Mouse (Mus musculus) cerebellum, adult 2 months (tissue): ENCODE measurements around the gene Gfra1. TPM values are rescaled to one million over a fixed set of nuclear protein-coding genes. Genes with fewer than 3 reads are reported as not detected.

Experiments
- DNase-seq, 2 experiments: peaks; one replicate each; pipeline ENCODE4 v3.0.0; 2021
- H3K27ac ChIP-seq: fragments of 200-500 bp; 2 replicates; pipeline ENCODE4 v1.5.1; 2012; ENCODE audit warnings: low read length, control low read depth, inconsistent platforms; ENCODE audit not compliant: insufficient read depth
- H3K27me3 ChIP-seq: fragments of 200-500 bp; 2 replicates; pipeline ENCODE4 v1.6.1; 2012; ENCODE audit warnings: inconsistent platforms, mild to moderate bottlenecking, low read length, moderate library complexity; ENCODE audit not compliant: control insufficient read depth, insufficient read depth
- H3K4me1 ChIP-seq: fragments of 200-500 bp; 2 replicates; pipeline ENCODE4 v1.6.1; 2011; ENCODE audit warnings: low read length; ENCODE audit not compliant: control insufficient read depth, insufficient read depth
- H3K4me3 ChIP-seq: fragments of 200-500 bp; replicated peaks from 2 replicates; pipeline ENCODE3; 2011; ENCODE audit warnings: mild to moderate bottlenecking, low read depth, low read length, control low read depth; ENCODE audit not compliant: insufficient read depth
- CTCF ChIP-seq: fragments of 200-500 bp; IDR thresholded peaks from 2 replicates; pipeline ENCODE4 v1.5.1; 2011; ENCODE audit warnings: low read depth, mild to moderate bottlenecking, control low read depth, low read length, moderate library complexity, borderline replicate concordance; ENCODE audit not compliant: insufficient read depth
- POLR2A ChIP-seq: fragments of 200-500 bp; IDR thresholded peaks from 2 replicates; pipeline ENCODE4 v1.6.1; 2011; ENCODE audit warnings: low read length, control low read depth, borderline replicate concordance; ENCODE audit not compliant: insufficient read depth
- WGBS: fragments of 180-500 bp; shearing (Covaris S2); methylation state at CpG from one replicate; pipeline ENCODE4 v1.1.7; 2018; 5-methylcytosine and 5-hydroxymethylcytosine counted together
- polyA plus RNA-seq: library from polyadenylated mRNA; depleted of rRNA; stranded (reverse); fragments of >200 nt; gene quantifications from 2 replicates; pipeline ENCODE4 v1.2.3, GENCODE M21; 2012

The Gfra1 gene
- polyA plus RNA-seq, 1 experiment: 14.1 TPM

DNA sequence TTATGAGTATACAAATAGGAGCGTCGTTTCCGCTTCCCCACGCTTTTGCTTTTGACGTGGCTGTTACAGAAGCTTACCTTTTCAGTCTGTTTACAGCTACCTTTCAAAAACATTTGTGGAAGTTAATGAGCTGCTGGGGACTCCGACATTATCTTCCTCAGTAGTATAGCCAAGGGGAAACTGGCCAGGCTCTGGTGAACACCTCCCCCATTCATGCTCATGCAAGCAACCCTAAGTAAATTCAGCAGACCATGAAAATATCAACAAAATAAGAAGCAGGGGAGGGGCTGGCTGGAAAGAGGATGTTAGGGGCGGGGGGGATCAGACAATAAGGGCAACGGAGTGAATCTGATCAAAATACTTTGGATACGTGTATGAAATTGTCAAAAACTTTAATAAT is 228.0 kb downstream of the Gfra1 start:
- Histone ChIP-seq H3K4me1 (no peaks in the 10 kb centered on the region), H3K27ac (no peak overlapping the region), H3K27me3 (no peaks in the 10 kb centered on the region), H3K4me3 (no peak overlapping the region)
- WGBS: 36% methylated on average over 9 of the region's 9 CpGs
- TF ChIP-seq POLR2A (no peak), CTCF (no peak)
- no peak for DNase-seq

DNA sequence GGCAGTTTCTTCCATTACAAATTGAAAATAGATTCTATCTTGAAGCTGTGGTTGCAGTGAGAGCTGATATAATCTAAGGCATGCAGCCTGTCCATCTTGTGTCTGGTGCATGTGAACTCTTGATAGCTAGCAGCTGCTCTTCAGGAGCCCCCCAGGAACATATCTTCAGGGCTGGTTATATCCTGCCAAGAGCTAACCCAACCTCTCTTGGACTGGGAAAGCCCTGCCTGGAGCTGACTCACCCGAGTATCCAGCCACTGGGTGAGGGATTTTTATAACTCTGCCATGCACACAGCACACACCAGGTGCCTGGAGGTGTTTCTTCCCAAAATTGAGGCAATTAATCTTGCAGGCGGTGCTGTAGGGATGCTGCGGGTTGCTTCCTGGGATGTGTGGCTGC is 228.8 kb downstream of the Gfra1 start:
- Histone ChIP-seq H3K27ac (no peak overlapping the region), H3K4me3 (no peak overlapping the region), H3K4me1 (no peaks in the 10 kb centered on the region), H3K27me3 (no peaks in the 10 kb centered on the region)
- DNase-seq: no peak
- no peak for TF ChIP-seq POLR2A
- TF ChIP-seq CTCF: no peak
- 52% methylated on average over 3 of the region's 3 CpGs for WGBS

DNA sequence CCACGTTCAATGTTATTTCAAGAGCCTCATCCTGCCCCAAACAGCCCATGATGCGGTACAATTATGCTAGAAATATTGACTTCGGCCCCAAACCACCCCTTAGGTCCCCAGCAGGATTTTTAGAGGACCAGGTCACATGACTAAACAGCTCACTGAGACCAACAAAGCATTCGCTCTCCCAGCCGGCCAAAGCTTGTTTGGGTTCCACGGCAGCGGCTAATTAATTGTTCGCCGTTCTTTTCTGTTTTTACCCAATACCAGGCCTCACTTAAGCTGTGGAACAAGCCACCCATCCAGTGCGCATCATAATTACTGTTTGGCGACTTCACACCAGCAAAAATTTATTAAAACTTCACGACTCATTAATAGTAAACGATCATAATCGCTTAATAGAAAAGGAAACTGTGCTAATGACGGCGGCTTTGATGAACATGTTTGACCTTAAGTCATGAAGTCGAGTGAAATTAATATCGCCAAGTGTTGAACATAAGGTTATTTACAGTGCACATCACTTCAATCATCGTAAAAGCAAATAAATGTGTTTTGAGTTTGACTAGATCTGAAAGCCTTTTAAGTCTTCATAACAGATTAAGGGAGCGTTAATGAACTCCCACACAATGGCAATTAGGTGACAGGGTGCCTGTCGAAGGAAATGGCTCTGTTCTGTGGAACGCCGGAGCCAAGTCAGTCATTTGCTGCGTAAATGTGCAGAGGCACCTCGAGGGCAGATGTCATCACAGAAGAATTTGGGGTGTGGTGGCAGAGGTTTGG is 235.5 kb downstream of the Gfra1 start:
- H3K27me3 ChIP-seq: no peaks in the 10 kb centered on the region; the same call in 1 of the 2 replicates
- WGBS: 61% methylated on average over 25 of the region's 25 CpGs
- no peak for TF ChIP-seq CTCF
- no peak for TF ChIP-seq POLR2A
- no peak overlapping the region for H3K27ac ChIP-seq
- H3K4me3 ChIP-seq: no peak overlapping the region
- no peak for DNase-seq
- H3K4me1 ChIP-seq: no peaks in the 10 kb centered on the region

DNA sequence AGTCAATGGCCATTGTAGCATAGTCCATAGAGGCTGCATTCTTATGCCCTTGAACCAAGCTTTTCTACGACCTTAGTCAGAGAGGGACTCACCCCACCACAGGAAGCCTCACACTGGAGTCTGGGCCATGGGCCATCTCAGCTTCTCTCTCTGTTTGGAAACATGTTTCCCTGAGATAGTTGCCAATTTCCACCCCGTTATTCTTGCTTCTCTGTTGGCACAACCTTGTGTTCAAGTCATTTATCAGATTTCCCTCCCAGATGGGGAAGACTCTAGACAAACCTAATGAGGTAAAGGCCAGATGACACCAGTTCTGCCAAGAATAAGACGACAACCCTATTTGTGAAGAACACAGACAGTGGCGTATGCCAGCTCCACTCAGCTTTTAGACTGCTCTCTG is 238.1 kb downstream of the Gfra1 start:
- TF ChIP-seq CTCF: no peak
- TF ChIP-seq POLR2A: no peak
- WGBS: 8% methylated on average over 4 of the region's 4 CpGs
- DNase-seq: peak in 1 of 2 experiments; percentile 4
- H3K4me3 ChIP-seq: no peak overlapping the region
- no peaks in the 10 kb centered on the region for H3K4me1 ChIP-seq
- no peaks in the 10 kb centered on the region; the same call in 1 of the 2 replicates for H3K27me3 ChIP-seq
- H3K27ac ChIP-seq: no peak overlapping the region

DNA sequence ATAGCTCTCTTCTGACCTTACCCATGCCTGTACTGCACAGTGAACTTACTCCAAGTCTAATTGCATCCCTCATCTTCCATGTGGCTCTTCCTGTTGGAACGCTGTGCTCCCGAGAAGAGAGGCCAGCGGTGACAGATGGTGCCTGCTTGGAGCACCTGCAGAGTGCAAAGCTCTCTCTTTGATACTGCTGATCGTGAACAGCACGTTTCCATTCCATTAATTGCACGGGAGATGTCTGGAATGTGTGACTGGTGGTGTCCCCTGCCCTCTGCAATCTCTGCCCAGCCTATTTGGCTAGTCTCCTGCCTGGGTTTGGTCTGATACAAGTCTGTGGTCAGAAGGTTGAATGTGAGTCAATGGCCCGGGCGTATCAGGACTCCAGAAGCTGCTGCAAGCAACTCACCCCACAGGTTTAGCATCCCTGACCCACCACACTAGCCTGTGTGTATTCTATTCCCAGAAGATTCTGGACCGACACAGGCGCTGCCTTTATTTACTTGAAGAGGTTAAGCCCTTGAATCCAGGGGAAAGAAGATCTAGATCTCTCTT is 249.1 kb downstream of the Gfra1 start:
- DNase-seq: peak; percentile 35 to 62
- 19% methylated on average over 10 of the region's 10 CpGs for WGBS
- no peak overlapping the region for H3K27ac ChIP-seq
- peaks cover 8% of the 10 kb centered on the region for H3K4me1 ChIP-seq
- TF ChIP-seq CTCF (no peak), POLR2A (no peak)
- H3K4me3 ChIP-seq: no peak overlapping the region
- H3K27me3 ChIP-seq: no peaks in the 10 kb centered on the region; the same call in 1 of the 2 replicates

DNA sequence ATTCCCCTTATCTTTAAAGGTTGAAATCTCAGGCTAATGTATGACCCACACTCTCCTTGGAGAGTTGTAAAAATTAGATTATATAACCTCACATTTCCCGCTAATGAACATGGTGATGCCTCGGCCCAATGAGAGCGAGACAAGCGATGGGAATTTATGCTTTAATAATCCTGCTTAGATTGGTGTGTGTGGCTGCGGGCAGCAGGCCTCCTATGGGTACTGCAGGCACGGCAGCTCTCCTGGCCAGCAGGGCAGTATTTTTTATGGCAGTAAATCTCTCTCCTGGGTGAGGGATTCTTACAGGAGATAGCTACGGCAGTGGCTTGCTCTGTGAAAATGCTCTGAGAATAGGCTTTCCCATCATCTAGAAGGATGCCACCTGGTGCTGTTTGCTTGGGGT is 250.2 kb downstream of the Gfra1 start:
- 90% methylated on average over 7 of the region's 7 CpGs for WGBS

DNA sequence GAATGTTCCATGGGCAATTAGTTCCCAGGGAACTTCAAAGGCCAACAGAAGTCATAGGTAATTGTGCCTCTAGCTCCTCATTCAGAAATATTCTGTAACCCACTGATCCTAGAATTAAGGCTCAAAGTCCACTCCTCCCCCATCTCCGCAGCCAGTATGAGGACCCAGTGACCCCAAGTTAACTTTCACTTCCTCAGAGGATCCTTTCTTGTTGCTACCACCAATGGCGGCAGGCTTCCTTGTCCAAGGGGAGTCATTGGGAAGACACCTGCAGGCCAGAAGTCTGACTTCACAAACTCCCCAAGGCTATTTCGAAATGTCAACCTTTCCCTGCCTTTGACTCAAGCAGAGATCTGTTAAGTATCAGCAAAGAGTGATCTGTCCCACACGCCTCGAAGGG is 253.1 kb downstream of the Gfra1 start:
- DNase-seq: no peak
- WGBS: 95% methylated on average over 5 of the region's 5 CpGs
- TF ChIP-seq POLR2A: no peak
- TF ChIP-seq CTCF: no peak
- Histone ChIP-seq H3K4me3 (no peak overlapping the region), H3K27ac (no peak overlapping the region), H3K4me1 (peaks cover 8% of the 10 kb centered on the region), H3K27me3 (no peaks in the 10 kb centered on the region; the same call in 1 of the 2 replicates)

More for the DNA sequence above, 250.2 kb downstream of the Gfra1 start:
- H3K27me3 ChIP-seq: no peaks in the 10 kb centered on the region; the same call in 1 of the 2 replicates
- H3K27ac ChIP-seq: no peak overlapping the region
- no peak for DNase-seq
- H3K4me3 ChIP-seq: no peak overlapping the region
- TF ChIP-seq CTCF (no peak), POLR2A (no peak)
- peaks cover 8% of the 10 kb centered on the region for H3K4me1 ChIP-seq

DNA sequence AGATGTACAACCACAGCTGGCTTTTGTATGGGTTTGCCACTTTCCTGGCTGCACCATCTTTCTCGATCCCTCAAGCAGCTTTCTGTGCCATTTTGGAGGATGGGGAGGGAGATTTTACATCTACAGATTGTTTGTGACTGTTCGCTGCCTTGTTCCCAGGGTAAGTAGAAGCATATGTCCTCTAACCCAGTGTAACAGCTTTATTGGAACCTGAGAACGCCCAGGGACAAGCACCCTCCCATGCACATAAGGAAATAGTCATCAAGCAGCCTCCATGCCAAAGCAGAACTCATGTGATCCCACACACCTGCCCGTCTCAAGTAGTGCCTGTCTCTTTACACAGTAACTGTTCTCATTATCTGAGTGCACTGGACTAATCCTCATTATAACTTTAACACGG is 256.0 kb downstream of the Gfra1 start:
- Histone ChIP-seq H3K4me3 (no peak overlapping the region), H3K4me1 (no peaks in the 10 kb centered on the region), H3K27ac (no peak overlapping the region), H3K27me3 (no peaks in the 10 kb centered on the region; the same call in 1 of the 2 replicates)
- 75% methylated on average over 5 of the region's 5 CpGs for WGBS
- TF ChIP-seq CTCF (no peak), POLR2A (no peak)
- DNase-seq: no peak
